In the genomic region with DNA sequence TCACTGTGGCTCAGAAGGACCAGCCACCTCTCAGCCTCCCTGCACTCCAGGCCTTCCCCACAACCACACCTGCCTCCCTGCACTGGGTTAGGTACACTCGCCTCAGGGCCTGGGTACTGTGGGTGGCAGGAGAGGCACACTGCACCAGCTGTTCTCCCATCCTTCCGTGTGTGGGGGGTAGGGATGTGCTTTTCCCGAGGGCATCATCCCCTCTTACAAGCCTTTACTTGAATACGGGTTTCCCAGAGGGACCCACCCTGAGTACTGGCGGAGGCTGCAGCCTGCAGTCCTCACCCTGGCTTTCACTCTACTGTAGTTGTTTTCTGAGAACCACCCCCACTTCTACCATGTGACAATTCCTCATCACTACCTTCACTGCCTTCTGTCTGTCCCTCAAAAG, we compare ENCODE assay signal across 28 mouse cellular contexts. TPM values are rescaled to one million over a fixed set of nuclear protein-coding genes. Genes with fewer than 3 reads are reported as not detected.
A peak's percentile ranks its signal among the peaks of the same experiment; 100 is the strongest.
DNase-seq lines count a peak whose midpoint lies in the region; ATAC-seq lines count a peak whose summit lies in the region.
"Had no signal": no experiment of that assay in that cellular context is flagged by ENCODE, and none has a peak within 500 bp of the region (broad histone marks: within the 10 kb centered on the region; RNA-seq: fewer than 3 reads in every experiment).

No protein-coding gene starts in this region.

- H3K27ac ChIP-seq in hindbrain, embryonic 13.5 days = no peak overlapping the region
- no peak overlapping the region for H3K27ac ChIP-seq in hindbrain, embryonic 14.5 days
- 0 out of 2 replicates have a peak overlapping the region, but pooled peaks have one; percentile 8 for H3K27ac ChIP-seq in neural tube, embryonic 11.5 days (ENCODE audit: low read depth, low read length)
- H3K27ac ChIP-seq in limb, embryonic 10.5 days = peak overlapping the region; percentile 7; the same call in 1 of the 2 replicates
- H3K27ac ChIP-seq: hindbrain, embryonic 15.5 days; limb, embryonic 12.5 days; liver, embryonic 12.5 days; neural tube, embryonic 15.5 days; stomach, embryonic 15.5 days had no signal

- no peak for ATAC-seq in hindbrain, embryonic 13.5 days (ENCODE audit: low FRiP score)
- no peak for ATAC-seq in hindbrain, embryonic 14.5 days (ENCODE audit: low FRiP score)
- no peak for ATAC-seq in neural tube, embryonic 11.5 days (ENCODE audit: insufficient read depth, low FRiP score, low TSS enrichment)
- ATAC-seq: CD4-positive, CD25-positive, alpha-beta regulatory T cell, adult 4 months; forebrain, embryonic 14.5 days; liver, embryonic 12.5 days had no signal

- H3K9ac ChIP-seq in hindbrain, embryonic 13.5 days = 0 out of 2 replicates have a peak overlapping the region, but pooled peaks have one; percentile 5
- no peak overlapping the region for H3K9ac ChIP-seq in hindbrain, embryonic 14.5 days
- no peak overlapping the region; the same call in 1 of the 2 replicates for H3K9ac ChIP-seq in neural tube, embryonic 11.5 days (ENCODE audit: low read length)
- H3K9ac ChIP-seq: hindbrain, embryonic 15.5 days; limb, embryonic 12.5 days; liver, embryonic 12.5 days; neural tube, embryonic 15.5 days; stomach, embryonic 15.5 days had no signal

- H3K9me3 ChIP-seq in hindbrain, embryonic 13.5 days = no peaks in the 10 kb centered on the region
- no peaks in the 10 kb centered on the region for H3K9me3 ChIP-seq in hindbrain, embryonic 14.5 days (ENCODE audit: control insufficient read depth, low read length)
- no peaks in the 10 kb centered on the region for H3K9me3 ChIP-seq in neural tube, embryonic 11.5 days (ENCODE audit: control insufficient read depth, low read length)
- no peaks in the 10 kb centered on the region for H3K9me3 ChIP-seq in limb, embryonic 10.5 days (replicated peaks)
- H3K9me3 ChIP-seq: hindbrain, embryonic 15.5 days; limb, embryonic 12.5 days; liver, embryonic 12.5 days; neural tube, embryonic 15.5 days; stomach, embryonic 15.5 days had no signal

- H3K27me3 ChIP-seq in hindbrain, embryonic 13.5 days = peaks cover 71% of the 10 kb centered on the region
- H3K27me3 ChIP-seq in hindbrain, embryonic 14.5 days (ENCODE audit: control insufficient read depth, insufficient read depth, low read length) = peaks cover 30% of the 10 kb centered on the region
- H3K27me3 ChIP-seq in neural tube, embryonic 11.5 days (ENCODE audit: control insufficient read depth, insufficient read depth, low read length) = peaks cover 40% of the 10 kb centered on the region
- peaks cover 97% of the 10 kb centered on the region for H3K27me3 ChIP-seq in limb, embryonic 10.5 days (ENCODE audit: low read depth, poor library complexity, severe bottlenecking)

- WGBS in hindbrain, embryonic 13.5 days = 49% methylated on average over 5 of the region's 5 CpGs
- WGBS in hindbrain, embryonic 14.5 days = 50% methylated on average over 5 of the region's 5 CpGs
- 46% methylated on average over 5 of the region's 5 CpGs for WGBS in neural tube, embryonic 11.5 days
- WGBS in limb, embryonic 10.5 days = 48% methylated on average over 5 of the region's 5 CpGs

- H3K4me3 ChIP-seq in hindbrain, embryonic 13.5 days = no peak overlapping the region
- H3K4me3 ChIP-seq in hindbrain, embryonic 14.5 days (replicated peaks; ENCODE audit: low read length) = no peak overlapping the region
- no peak overlapping the region for H3K4me3 ChIP-seq in neural tube, embryonic 11.5 days (ENCODE audit: low read depth, low read length)
- no peak overlapping the region for H3K4me3 ChIP-seq in limb, embryonic 10.5 days
- H3K4me3 ChIP-seq: erythroblast, embryonic 14.5 days; hindbrain, embryonic 15.5 days; limb, embryonic 12.5 days; liver, embryonic 12.5 days; myocyte; neural tube, embryonic 15.5 days; stomach, embryonic 15.5 days had no signal

- peak; percentile 79 for DNase-seq in heart, adult 11 months
- no peak for DNase-seq in heart, postnatal 10 days
- no peak for DNase-seq in hindbrain, embryonic 14.5 days (ENCODE audit: low spot score)
- no peak for DNase-seq in neural tube, embryonic 11.5 days (ENCODE audit: low spot score)
- no peak for DNase-seq in neural tube, embryonic 10.5 days (ENCODE audit: extremely low spot score, low spot score)
- DNase-seq in limb, embryonic 10.5 days (ENCODE audit: low spot score) = peak; percentile 47
- no peak for DNase-seq in embryo, embryonic 11 days
- DNase-seq: adrenal gland, postnatal 25 days; cerebellum, adult 8-10 months; gastrocnemius, postnatal 10 days; kidney, adult 18-20 months; kidney, postnatal 10 days; layer of hippocampus, postnatal 36 days; lung, adult 18-20 months; lung, postnatal 10 days; midbrain, embryonic 14.5 days; thymus, adult 2 months; thymus, postnatal 4 days had no signal

- no peak overlapping the region for H3K4me2 ChIP-seq in hindbrain, embryonic 13.5 days
- H3K4me2 ChIP-seq in hindbrain, embryonic 14.5 days (replicated peaks) = no peak overlapping the region
- no peak overlapping the region for H3K4me2 ChIP-seq in neural tube, embryonic 11.5 days (ENCODE audit: low read depth)
- H3K4me2 ChIP-seq: hindbrain, embryonic 15.5 days; liver, embryonic 12.5 days; neural tube, embryonic 15.5 days; stomach, embryonic 15.5 days had no signal

- peaks cover 80% of the 10 kb centered on the region for H3K4me1 ChIP-seq in hindbrain, embryonic 13.5 days (replicated peaks)
- peaks cover 28% of the 10 kb centered on the region for H3K4me1 ChIP-seq in hindbrain, embryonic 14.5 days (replicated peaks; ENCODE audit: control insufficient read depth, insufficient read depth, low read length)
- peaks cover 24% of the 10 kb centered on the region for H3K4me1 ChIP-seq in neural tube, embryonic 11.5 days (ENCODE audit: control insufficient read depth, insufficient read depth, low read length)
- peaks cover 80% of the 10 kb centered on the region for H3K4me1 ChIP-seq in limb, embryonic 10.5 days

- no peaks in the 10 kb centered on the region for H3K36me3 ChIP-seq in hindbrain, embryonic 13.5 days
- H3K36me3 ChIP-seq in hindbrain, embryonic 14.5 days (replicated peaks; ENCODE audit: control insufficient read depth, insufficient read depth) = no peaks in the 10 kb centered on the region
- no peaks in the 10 kb centered on the region for H3K36me3 ChIP-seq in neural tube, embryonic 11.5 days (ENCODE audit: control insufficient read depth, insufficient read depth, low read length)
- no peaks in the 10 kb centered on the region for H3K36me3 ChIP-seq in limb, embryonic 10.5 days
- H3K36me3 ChIP-seq: hindbrain, embryonic 15.5 days; limb, embryonic 12.5 days; liver, embryonic 12.5 days; neural tube, embryonic 15.5 days; stomach, embryonic 15.5 days had no signal

- intact Hi-C loops in heart, postnatal 10 days (cut with DNase I) = no loop called here

RNA-seq across cellular contexts. Expression of a gene that starts 19.0 kb away (rescaled TPM):
- 100 to 1,000 TPM; 102 to 104 TPM for total RNA-seq in heart, postnatal 10 days (2021)
- 233 and 250 TPM in 2 replicates for polyA plus RNA-seq in hindbrain, embryonic 13.5 days (2015; fragmentation: Nextera tagmentation; extraction: Ambion mirVana)
- polyA plus RNA-seq in hindbrain, embryonic 14.5 days (2014; fragmentation: Nextera tagmentation; extraction: Ambion mirVana) = 231 and 234 TPM in 2 replicates
- 248 and 255 TPM in 2 replicates for polyA plus RNA-seq in neural tube, embryonic 11.5 days (2014; fragmentation: Nextera tagmentation; extraction: Ambion mirVana)
- 252 and 263 TPM in 2 replicates for polyA plus RNA-seq in limb, embryonic 10.5 days (2016; fragmentation: Nextera tagmentation; extraction: Ambion mirVana)

RNA-seq across cellular contexts. Expression of a gene that starts 30.3 kb away (rescaled TPM):
- 100 to 1,000 TPM; 661 to 717 TPM for total RNA-seq in heart, postnatal 10 days (2021)
- 881 and 924 TPM in 2 replicates for polyA plus RNA-seq in hindbrain, embryonic 13.5 days (2015; fragmentation: Nextera tagmentation; extraction: Ambion mirVana)
- polyA plus RNA-seq in hindbrain, embryonic 14.5 days (2014; fragmentation: Nextera tagmentation; extraction: Ambion mirVana) = 1,225 and 1,275 TPM in 2 replicates
- 706 and 761 TPM in 2 replicates for polyA plus RNA-seq in neural tube, embryonic 11.5 days (2014; fragmentation: Nextera tagmentation; extraction: Ambion mirVana)
- 862 and 928 TPM in 2 replicates for polyA plus RNA-seq in limb, embryonic 10.5 days (2016; fragmentation: Nextera tagmentation; extraction: Ambion mirVana)

RNA-seq across cellular contexts. Expression of a gene that starts 53.8 kb away (rescaled TPM):
- 10 to 100 TPM; 25.5 to 28.7 TPM for total RNA-seq in heart, postnatal 10 days (2021)
- polyA plus RNA-seq in hindbrain, embryonic 13.5 days (2015; fragmentation: Nextera tagmentation; extraction: Ambion mirVana) = 65.3 and 66.6 TPM in 2 replicates
- 67.6 and 69.1 TPM in 2 replicates for polyA plus RNA-seq in hindbrain, embryonic 14.5 days (2014; fragmentation: Nextera tagmentation; extraction: Ambion mirVana)
- polyA plus RNA-seq in neural tube, embryonic 11.5 days (2014; fragmentation: Nextera tagmentation; extraction: Ambion mirVana) = 83.5 and 90.4 TPM in 2 replicates
- polyA plus RNA-seq in limb, embryonic 10.5 days (2016; fragmentation: Nextera tagmentation; extraction: Ambion mirVana) = 92.0 and 92.4 TPM in 2 replicates

Comparison
In these comparisons a context has a peak if more than half of its experiments do, and no peak if none do; other contexts are left out.
1. DNase-seq: peak in heart, adult 11 months (single experiment) and limb, embryonic 10.5 days (single experiment); none in heart, postnatal 10 days (0 of 2), hindbrain, embryonic 14.5 days (single experiment), neural tube, embryonic 11.5 days (single experiment), neural tube, embryonic 10.5 days (single experiment) and embryo, embryonic 11 days (single experiment).
2. H3K27ac ChIP-seq: peak in neural tube, embryonic 11.5 days (single experiment) and limb, embryonic 10.5 days (single experiment); none in hindbrain, embryonic 13.5 days (single experiment) and hindbrain, embryonic 14.5 days (single experiment).